Mouse (Mus musculus) Patski (cell line): ENCODE data around the gene Olfr1002. TPM values are rescaled to one million over a fixed set of nuclear protein-coding genes. Genes with fewer than 3 reads are reported as not detected.
"Not testable (repeated sequence)": the region's sequence is repeated elsewhere in the genome, so short reads cannot be mapped to it uniquely, and the experiment has no call there.

Experiments
- ATAC-seq: fragments of 100-300 bp; one replicate; pipeline ENCODE4 v1.8.0; 2021
- CTCF ChIA-PET: fragments of 350-600 bp; sonication (Branson Sonifier 250); formaldehyde crosslinking; loops from one replicate; lab custom pipeline; 2022; ENCODE audit warnings: inconsistent platforms; lab: Charles Lee
- POLR2A ChIA-PET: fragments of 350-600 bp; sonication (Branson Sonifier 250); formaldehyde crosslinking; loops from one replicate; lab custom pipeline; 2022; ENCODE audit warnings: antibody characterized with exemption, inconsistent platforms; lab: Charles Lee
- DNase-seq: peaks from one replicate; pipeline ENCODE4 v3.0.0-alpha.2; 2011; ENCODE audit warnings: low read depth, low spot score
- H3K27me3 ChIP-seq: fragments of 371-371 bp; one replicate; pipeline ENCODE4 v1.5.1; 2021
- CTCF ChIP-seq: fragments of 100-300 bp; IDR thresholded peaks from one replicate; pipeline ENCODE4 v1.5.1; 2021
- in situ Hi-C: fragments of 300-500 bp; cut with MboI; formaldehyde crosslinking; loops from 3 replicates; pipeline ENCODE4 v1.11.1; 2018; ENCODE audit warnings: low pct_unique_long_range_greater_than_20kb, mixed read lengths
- polyA plus RNA-seq: library from polyadenylated mRNA; unstranded; gene quantifications from one replicate; pipeline ENCODE4 v1.2.3, GENCODE M21; 2021

Olfr1002 gene
- polyA plus RNA-seq, result not detected

- DNase-seq, result no peak
- TF ChIP-seq CTCF, result no peak
- no peak for ATAC-seq
- no peaks in the 10 kb centered on the region for H3K27me3 ChIP-seq
- ChIA-PET POLR2A (no interaction called here), CTCF (no interaction called here)
- in situ Hi-C loops, result no loop called here
These were observed at the start of gene Olfr1002 for GRCm38 (mm10) chr2:85650604-85651003. Gene Olfr1002 (minus strand): TSS chr2:85650704.

- H3K27me3 ChIP-seq, result no peaks in the 10 kb centered on the region
- ATAC-seq (no peak), DNase-seq (no peak)
- CTCF ChIA-PET, result no interaction called here
- TF ChIP-seq CTCF, result no peak
- in situ Hi-C loops, result no loop called here
- POLR2A ChIA-PET, result no interaction called here
These were observed 38.6 kb upstream of the Olfr1002 start, which contains the start of gene Olfr1008 for GRCm38 (mm10) chr2:85689131-85689530. Gene Olfr1008 (plus strand): TSS chr2:85689431.

- no peak for TF ChIP-seq CTCF
- CTCF ChIA-PET, result no interaction called here
- DNase-seq (no peak), ATAC-seq (no peak)
- H3K27me3 ChIP-seq, result no peaks in the 10 kb centered on the region
- in situ Hi-C loops, result no loop called here
- POLR2A ChIA-PET, result no interaction called here
These were observed 28.2 kb upstream of the Olfr1002 start, which contains the start of gene Olfr1006 for GRCm38 (mm10) chr2:85678667-85679066. Gene Olfr1006 (minus strand): TSS chr2:85678767.

- CTCF ChIA-PET, POLR2A ChIA-PET, ATAC-seq, in situ Hi-C loops, H3K27me3 ChIP-seq, DNase-seq: not testable (repeated sequence)
These were observed 13.9 kb upstream of the Olfr1002 start, which contains the start of gene Olfr154 for GRCm38 (mm10) chr2:85664355-85664754. Gene Olfr154 (minus strand): TSS chr2:85664455.

GRCm38 (mm10) chr2:85611803-85612202 lies 38.7 kb downstream of the Olfr1002 start, which contains the start of gene Olfr1000:
Gene Olfr1000 (minus strand): TSS chr2:85611903.
- ChIA-PET CTCF (no interaction called here), POLR2A (no interaction called here)
- DNase-seq (no peak), ATAC-seq (no peak)
- no peaks in the 10 kb centered on the region for H3K27me3 ChIP-seq
- in situ Hi-C loops, result no loop called here
- no peak for TF ChIP-seq CTCF

Other genes starting within 250 kb of the Olfr1002 start
- not detected for gene Olfr992, start 241.2 kb downstream of the Olfr1002 start, polyA plus RNA-seq
- not detected for gene Olfr993, start 235.8 kb downstream of the Olfr1002 start, polyA plus RNA-seq
- gene Olfr994, start 214.3 kb downstream of the Olfr1002 start, polyA plus RNA-seq, result not detected
- not detected for gene Olfr995, start 207.1 kb downstream of the Olfr1002 start, polyA plus RNA-seq
- not detected for gene 4833423E24Rik, start 131.7 kb downstream of the Olfr1002 start, polyA plus RNA-seq
- not detected for gene Olfr996, start 71.5 kb downstream of the Olfr1002 start, polyA plus RNA-seq
- not detected for gene Olfr998, start 61.8 kb downstream of the Olfr1002 start, polyA plus RNA-seq
- not detected for gene Olfr1000, start 38.8 kb downstream of the Olfr1002 start, polyA plus RNA-seq
- not detected for gene Olfr154, start 13.8 kb upstream of the Olfr1002 start, polyA plus RNA-seq
- gene Olfr1006, start 28.1 kb upstream of the Olfr1002 start, polyA plus RNA-seq, result not detected
- gene Olfr1008, start 38.7 kb upstream of the Olfr1002 start, polyA plus RNA-seq, result not detected
- not detected for gene Olfr1009, start 64.7 kb upstream of the Olfr1002 start, polyA plus RNA-seq
- gene Olfr1012, start 112.1 kb upstream of the Olfr1002 start, polyA plus RNA-seq, result not detected
- not detected for gene Olfr1013, start 116.4 kb upstream of the Olfr1002 start, polyA plus RNA-seq
- gene Olfr1014, start 122.0 kb upstream of the Olfr1002 start, polyA plus RNA-seq, result not detected
- not detected for gene Olfr1015, start 131.3 kb upstream of the Olfr1002 start, polyA plus RNA-seq
- not detected for gene Olfr1016, start 151.8 kb upstream of the Olfr1002 start, polyA plus RNA-seq
- gene Olfr1018, start 167.8 kb upstream of the Olfr1002 start, polyA plus RNA-seq, result not detected
- not detected for gene Olfr1019, start 194.8 kb upstream of the Olfr1002 start, polyA plus RNA-seq
- not detected for gene Olfr1020, start 196.3 kb upstream of the Olfr1002 start, polyA plus RNA-seq
- not detected for gene Olfr1022, start 217.9 kb upstream of the Olfr1002 start, polyA plus RNA-seq
- gene Olfr1023, start 234.9 kb upstream of the Olfr1002 start, polyA plus RNA-seq, result not detected